Mouse (Mus musculus) limb, embryonic 10.5 days (tissue): ENCODE results near the gene Skiv2l. TPM values are rescaled to one million over a fixed set of nuclear protein-coding genes. Genes with fewer than 3 reads are reported as not detected.
"Not testable (repeated sequence)": the region's sequence is repeated elsewhere in the genome, so short reads cannot be mapped to it uniquely, and the experiment has no call there.

Source experiments
- DNase-seq: peaks from one replicate; pipeline ENCODE4 v3.0.0-alpha.2; 2017; ENCODE audit warnings: low spot score
- H3K27ac ChIP-seq: fragments of 300-500 bp; sonication (generic); 2 replicates; pipeline ENCODE4 v1.5.1; 2016; ENCODE audit warnings: mild to moderate bottlenecking
- H3K27me3 ChIP-seq: fragments of 300-500 bp; sonication (generic); 2 replicates; pipeline ENCODE4 v1.6.1; 2016; ENCODE audit warnings: low read depth, mild to moderate bottlenecking; ENCODE audit not compliant: poor library complexity, severe bottlenecking
- H3K36me3 ChIP-seq: fragments of 300-500 bp; sonication (generic); 2 replicates; pipeline ENCODE4 v1.6.1; 2016; ENCODE audit warnings: mild to moderate bottlenecking, moderate library complexity
- H3K4me1 ChIP-seq: fragments of 300-500 bp; sonication (generic); 2 replicates; pipeline ENCODE4 v1.6.1; 2016
- H3K4me3 ChIP-seq: fragments of 300-500 bp; sonication (generic); 2 replicates; pipeline ENCODE4 v1.5.1; 2016; ENCODE audit warnings: mild to moderate bottlenecking, moderate library complexity
- H3K9me3 ChIP-seq: fragments of 300-500 bp; sonication (generic); replicated peaks from 2 replicates; pipeline ENCODE4 v1.6.1; 2016; ENCODE audit warnings: mild to moderate bottlenecking
- WGBS: fragments of 180-500 bp; shearing (Covaris S2); methylation state at CpG from one replicate; pipeline ENCODE4 v1.1.7; 2016; 5-methylcytosine and 5-hydroxymethylcytosine counted together
- microRNA-seq: library from miRNA; unstranded; fragments of <30 nt; microRNA quantifications from one replicate; pipeline ENCODE4, GENCODE M21; 2017
- polyA plus RNA-seq: library from polyadenylated mRNA; unstranded; fragments of >200 nt; fragmentation: Nextera tagmentation; extraction: Ambion mirVana; gene quantifications from 2 replicates; pipeline ENCODE4 v1.2.1, GENCODE M21; 2016

The Skiv2l gene
- polyA plus RNA-seq, 1 experiment from 2014 or later = 65.0 TPM

GRCm38 (mm10) chr17:34800781-34801305 is 49.2 kb downstream of the Skiv2l start:
- H3K9me3 ChIP-seq, H3K4me1 ChIP-seq, H3K36me3 ChIP-seq, H3K27ac ChIP-seq, H3K4me3 ChIP-seq, H3K27me3 ChIP-seq, DNase-seq: not testable (repeated sequence)
- WGBS = 90% methylated on average over 16 of the region's 16 CpGs

DNA sequence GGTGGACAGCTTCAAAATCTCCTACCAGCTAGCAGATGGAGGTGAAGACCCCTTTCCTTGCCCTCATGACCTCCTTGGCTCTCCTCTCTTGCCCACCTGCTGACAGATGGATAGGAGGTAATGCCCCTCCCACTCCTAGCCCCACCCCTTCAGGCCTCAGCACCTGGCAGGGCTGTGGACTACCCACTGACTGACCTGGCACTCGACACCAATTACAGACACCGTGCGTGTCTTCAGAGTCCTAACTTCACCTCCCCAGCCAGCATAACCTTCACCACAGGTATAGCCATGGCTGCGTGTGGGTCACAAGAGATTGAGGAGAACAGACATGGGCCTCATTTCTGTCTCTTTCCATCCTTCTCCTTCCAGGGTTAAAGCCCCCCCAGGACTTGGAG is 50.5 kb downstream of the Skiv2l start:
- 85% methylated on average over 4 of the region's 4 CpGs for WGBS
- no peaks in the 10 kb centered on the region for H3K27me3 ChIP-seq
- DNase-seq = peak; percentile 26
- H3K4me3 ChIP-seq = no peak overlapping the region
- H3K4me1 ChIP-seq = no peaks in the 10 kb centered on the region
- peaks cover 2% of the 10 kb centered on the region; the same call in 1 of the 2 replicates for H3K9me3 ChIP-seq
- H3K36me3 ChIP-seq = no peaks in the 10 kb centered on the region
- H3K27ac ChIP-seq = no peak overlapping the region

GRCm38 (mm10) chr17:34798866-34799530 is 51.0 kb downstream of the Skiv2l start:
- peak; percentile 22 for DNase-seq
- 92% methylated on average over 17 of the region's 17 CpGs for WGBS
- no peaks in the 10 kb centered on the region for H3K4me1 ChIP-seq

GRCm38 (mm10) chr17:34798071-34798470 is 51.9 kb downstream of the Skiv2l start:
- not testable (repeated sequence) for H3K4me3 ChIP-seq, H3K27me3 ChIP-seq, H3K9me3 ChIP-seq, H3K27ac ChIP-seq, H3K36me3 ChIP-seq, H3K4me1 ChIP-seq
- 80% methylated on average over 7 of the region's 7 CpGs for WGBS
- DNase-seq = peak; percentile 26

More at GRCm38 (mm10) chr17:34798866-34799530, 51.0 kb downstream of the Skiv2l start:
- H3K27ac ChIP-seq = no peak overlapping the region
- H3K4me3 ChIP-seq = no peak overlapping the region
- H3K27me3 ChIP-seq = no peaks in the 10 kb centered on the region
- H3K9me3 ChIP-seq = peaks cover 2% of the 10 kb centered on the region; the same call in 1 of the 2 replicates
- H3K36me3 ChIP-seq = no peaks in the 10 kb centered on the region

DNA sequence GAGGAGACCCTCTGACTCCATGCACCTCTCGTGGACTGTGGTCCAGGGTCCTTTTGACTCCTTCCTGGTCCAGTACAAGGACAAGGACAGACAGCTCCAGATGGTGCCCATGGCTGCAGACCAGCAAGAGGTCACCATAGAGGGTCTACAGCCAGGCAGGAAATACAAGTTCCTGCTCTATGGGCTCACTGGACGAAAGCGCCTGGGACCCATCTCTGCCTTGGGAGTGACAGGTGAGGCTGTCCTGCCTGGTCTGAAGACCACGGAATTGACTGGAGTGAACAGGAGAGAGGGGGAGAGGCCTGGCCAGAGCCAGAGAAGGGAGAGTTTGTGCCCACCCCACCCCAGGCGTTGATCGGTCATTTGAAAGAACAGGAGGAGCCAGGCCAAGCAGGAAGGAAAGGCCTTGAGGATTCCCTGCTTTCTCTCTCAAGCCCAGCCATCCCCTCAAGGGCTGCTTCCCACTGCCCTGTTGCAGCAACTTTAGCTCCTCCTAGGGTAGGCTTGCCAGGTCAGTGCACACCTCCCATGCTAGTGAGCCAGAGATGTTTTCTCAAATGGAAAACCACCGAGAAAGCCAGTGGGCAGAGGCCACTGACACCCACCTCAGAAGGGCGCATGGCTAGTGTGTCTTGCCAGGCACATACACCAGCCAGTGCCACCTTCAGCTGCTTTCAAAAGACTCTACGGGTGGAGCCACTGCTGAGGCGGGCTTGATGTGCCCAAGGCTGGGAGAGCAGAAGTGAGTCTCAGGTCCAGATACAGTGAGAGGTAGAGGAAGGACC is 52.6 kb downstream of the Skiv2l start:
- H3K4me1 ChIP-seq, H3K27ac ChIP-seq, H3K36me3 ChIP-seq, H3K27me3 ChIP-seq, H3K4me3 ChIP-seq, H3K9me3 ChIP-seq: not testable (repeated sequence)
- DNase-seq = peak; percentile 19
- 84% methylated on average over 10 of the region's 10 CpGs for WGBS

GRCm38 (mm10) chr17:34796311-34797140 is 53.5 kb downstream of the Skiv2l start:
- no peak overlapping the region for H3K27ac ChIP-seq
- H3K27me3 ChIP-seq = no peaks in the 10 kb centered on the region
- 83% methylated on average over 8 of the region's 8 CpGs for WGBS
- no peak overlapping the region for H3K4me3 ChIP-seq
- no peaks in the 10 kb centered on the region for H3K36me3 ChIP-seq
- H3K4me1 ChIP-seq = no peaks in the 10 kb centered on the region
- DNase-seq = peak; percentile 21
- peaks cover 2% of the 10 kb centered on the region; the same call in 1 of the 2 replicates for H3K9me3 ChIP-seq

GRCm38 (mm10) chr17:34795633-34796032 is 54.4 kb downstream of the Skiv2l start:
- Histone ChIP-seq H3K27ac (no peak overlapping the region), H3K36me3 (no peaks in the 10 kb centered on the region), H3K4me1 (no peaks in the 10 kb centered on the region), H3K27me3 (no peaks in the 10 kb centered on the region), H3K4me3 (no peak overlapping the region), H3K9me3 (peaks cover 2% of the 10 kb centered on the region; the same call in 1 of the 2 replicates)
- WGBS = 59% methylated on average over 9 of the region's 9 CpGs
- peak; percentile 45 for DNase-seq

DNA sequence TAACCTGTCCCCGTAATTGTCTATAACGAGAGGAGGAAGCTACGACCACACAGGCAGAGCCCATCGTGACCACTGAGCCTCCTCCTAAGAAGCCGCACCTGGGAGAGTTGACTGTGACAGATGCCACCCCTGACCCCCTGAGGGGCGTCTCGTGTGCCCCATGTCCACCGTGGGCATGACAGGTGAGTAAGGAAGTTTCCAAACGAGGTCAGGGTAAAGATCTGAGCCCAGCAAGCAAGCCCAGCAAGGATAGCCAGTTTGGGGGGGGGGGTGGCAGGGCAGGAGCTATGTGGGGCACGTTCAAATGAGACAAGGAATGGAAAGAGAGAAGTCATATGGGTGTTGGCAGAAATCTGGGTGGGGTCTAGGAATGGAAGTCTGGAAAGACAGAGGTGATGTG is 55.0 kb downstream of the Skiv2l start:
- H3K4me3 ChIP-seq = no peak overlapping the region
- no peaks in the 10 kb centered on the region for H3K36me3 ChIP-seq
- no peaks in the 10 kb centered on the region for H3K4me1 ChIP-seq
- no peak for DNase-seq
- no peaks in the 10 kb centered on the region for H3K27me3 ChIP-seq
- 92% methylated on average over 10 of the region's 10 CpGs for WGBS
- peaks cover 2% of the 10 kb centered on the region; the same call in 1 of the 2 replicates for H3K9me3 ChIP-seq
- H3K27ac ChIP-seq = no peak overlapping the region

Small RNA genes within 50 kb of the gene (microRNA-seq; reads per million reads assigned to microRNA genes)
- gene Mir6970 (not detected), gene Mir6971 (0.88 reads per million), gene Mir6972 (not detected)

Other genes starting within 250 kb of the Skiv2l start
- 149 and 162 TPM in 2 replicates for gene Rnf5, start 246.5 kb downstream of the Skiv2l start, polyA plus RNA-seq
- 51.0 and 55.6 TPM in 2 replicates for gene Agpat1, start 245.9 kb downstream of the Skiv2l start, polyA plus RNA-seq
- gene Egfl8, start 234.2 kb downstream of the Skiv2l start, polyA plus RNA-seq = 1.9 and 2.2 TPM in 2 replicates
- 21.0 and 21.6 TPM in 2 replicates for gene Ppt2, start 221.7 kb downstream of the Skiv2l start, polyA plus RNA-seq
- 0.08 TPM in 1 of 2 replicates, not detected in the other for gene Prrt1, start 220.7 kb downstream of the Skiv2l start, polyA plus RNA-seq
- 17.9 and 18.9 TPM in 2 replicates for gene Fkbpl, start 205.4 kb downstream of the Skiv2l start, polyA plus RNA-seq
- gene Atf6b, start 203.1 kb downstream of the Skiv2l start, polyA plus RNA-seq = 101 TPM in 2 replicates
- gene Tnxb, start 179.7 kb downstream of the Skiv2l start, polyA plus RNA-seq = not detected in 2 replicates
- gene C4b, start 106.3 kb downstream of the Skiv2l start, polyA plus RNA-seq = not detected in 2 replicates
- gene Cyp21a1, start 45.6 kb downstream of the Skiv2l start, polyA plus RNA-seq = not detected in 2 replicates
- 23.3 and 28.6 TPM in 2 replicates for gene Stk19, start 13.3 kb downstream of the Skiv2l start, polyA plus RNA-seq
- 77.5 and 83.5 TPM in 2 replicates for gene Dxo, start 13.2 kb downstream of the Skiv2l start, polyA plus RNA-seq
- 151 and 155 TPM in 2 replicates for gene Nelfe, start 181 bp upstream of the Skiv2l start, polyA plus RNA-seq
- gene Cfb, start 12.3 kb upstream of the Skiv2l start, polyA plus RNA-seq = 2.1 and 2.5 TPM in 2 replicates
- 6.2 and 6.3 TPM in 2 replicates for gene Zbtb12, start 29.3 kb upstream of the Skiv2l start, polyA plus RNA-seq
- 0.06 TPM in 1 of 2 replicates, not detected in the other for gene Gm20547, start 31.8 kb upstream of the Skiv2l start, polyA plus RNA-seq
- gene C2, start 48.1 kb upstream of the Skiv2l start, polyA plus RNA-seq = 0.29 and 0.40 TPM in 2 replicates
- gene Ehmt2, start 48.3 kb upstream of the Skiv2l start, polyA plus RNA-seq = 109 and 116 TPM in 2 replicates
- not detected in 2 replicates for gene Slc44a4, start 64.3 kb upstream of the Skiv2l start, polyA plus RNA-seq
- gene Neu1, start 81.0 kb upstream of the Skiv2l start, polyA plus RNA-seq = 14.6 and 16.1 TPM in 2 replicates
- gene Hspa1b, start 109.0 kb upstream of the Skiv2l start, polyA plus RNA-seq = 0.08 and 0.14 TPM in 2 replicates
- not detected in 2 replicates for gene Gm20481, start 119.7 kb upstream of the Skiv2l start, polyA plus RNA-seq
- gene Hspa1a, start 121.9 kb upstream of the Skiv2l start, polyA plus RNA-seq = 1.1 and 1.4 TPM in 2 replicates
- gene Hspa1l, start 122.5 kb upstream of the Skiv2l start, polyA plus RNA-seq = 0.58 and 0.85 TPM in 2 replicates
- gene Lsm2, start 131.7 kb upstream of the Skiv2l start, polyA plus RNA-seq = 320 and 365 TPM in 2 replicates
- gene Vars, start 150.8 kb upstream of the Skiv2l start, polyA plus RNA-seq = 222 and 267 TPM in 2 replicates
- 0.15 and 0.23 TPM in 2 replicates for gene Vwa7, start 166.4 kb upstream of the Skiv2l start, polyA plus RNA-seq
- gene Sapcd1, start 177.8 kb upstream of the Skiv2l start, polyA plus RNA-seq = 1.2 and 1.4 TPM in 2 replicates
- gene Msh5, start 196.5 kb upstream of the Skiv2l start, polyA plus RNA-seq = 5.2 and 5.4 TPM in 2 replicates
- gene Clic1, start 199.8 kb upstream of the Skiv2l start, polyA plus RNA-seq = 174 and 186 TPM in 2 replicates
- gene Ddah2, start 208.8 kb upstream of the Skiv2l start, polyA plus RNA-seq = 453 and 568 TPM in 2 replicates
- not detected in 2 replicates for gene Ly6g6c, start 215.2 kb upstream of the Skiv2l start, polyA plus RNA-seq
- gene Mpig6b, start 216.0 kb upstream of the Skiv2l start, polyA plus RNA-seq = 0.36 and 0.46 TPM in 2 replicates
- gene Ly6g6e, start 226.7 kb upstream of the Skiv2l start, polyA plus RNA-seq = 0.81 and 0.95 TPM in 2 replicates
- 0.80 and 1.1 TPM in 2 replicates for gene Ly6g6d, start 227.9 kb upstream of the Skiv2l start, polyA plus RNA-seq
- 0.56 and 0.66 TPM in 2 replicates for gene Ly6g6f, start 235.4 kb upstream of the Skiv2l start, polyA plus RNA-seq
- gene Abhd16a, start 239.1 kb upstream of the Skiv2l start, polyA plus RNA-seq = 53.3 and 63.6 TPM in 2 replicates